Mouse (Mus musculus) adrenal gland (tissue): ENCODE data around the gene Sat2.
"Not testable (repeated sequence)": the region's sequence is repeated elsewhere in the genome, so short reads cannot be mapped to it uniquely, and the experiment has no call there.

Experiments used
- intact Hi-C: fragments of 180-260 bp; cut with DNase I; formaldehyde crosslinking; loops from one replicate; pipeline ENCODE4 v1.15.1; 2025

Sat2 gene

DNA sequence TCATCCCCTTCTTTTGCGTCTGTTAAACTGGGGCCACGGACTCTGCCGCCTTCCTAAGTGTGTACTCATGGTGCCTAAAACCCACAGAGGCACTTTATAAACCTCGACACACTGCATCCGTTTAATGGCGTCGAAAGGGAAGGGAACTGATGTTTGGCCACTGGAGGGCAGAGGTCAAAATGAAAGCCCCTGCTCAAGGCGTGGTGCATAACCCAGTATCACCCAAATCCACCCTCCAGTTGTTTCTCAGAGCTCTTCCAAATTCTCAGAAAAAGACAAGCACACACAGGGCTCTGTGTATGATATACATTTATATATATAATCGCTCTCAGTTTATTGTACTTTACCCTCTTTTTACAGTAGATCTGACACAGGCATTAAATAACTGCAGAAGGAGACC lies 22.4 kb upstream of the Sat2 start:
- intact Hi-C loops, result no loop called here

DNA sequence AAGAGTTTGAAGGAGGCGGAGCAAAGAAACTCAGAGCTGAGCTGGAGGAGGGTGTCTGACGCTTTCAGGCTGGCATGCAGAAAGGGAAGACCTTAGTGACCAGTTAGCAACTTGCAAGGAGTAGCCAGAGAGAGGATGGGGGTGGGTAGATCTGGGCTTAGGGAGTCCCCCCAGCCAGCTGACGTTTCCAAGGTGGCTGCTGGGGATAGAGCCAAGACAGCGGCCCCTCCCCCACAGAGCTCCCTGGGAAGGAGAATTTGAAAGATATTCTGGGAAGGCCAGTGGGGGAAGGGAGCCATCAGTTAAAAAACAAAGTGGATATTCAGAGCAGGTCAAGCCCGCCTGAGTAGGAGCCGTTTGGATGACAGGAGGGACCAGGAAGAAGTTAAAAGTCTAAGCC lies 21.7 kb upstream of the Sat2 start:
- intact Hi-C loops, result no loop called here

DNA sequence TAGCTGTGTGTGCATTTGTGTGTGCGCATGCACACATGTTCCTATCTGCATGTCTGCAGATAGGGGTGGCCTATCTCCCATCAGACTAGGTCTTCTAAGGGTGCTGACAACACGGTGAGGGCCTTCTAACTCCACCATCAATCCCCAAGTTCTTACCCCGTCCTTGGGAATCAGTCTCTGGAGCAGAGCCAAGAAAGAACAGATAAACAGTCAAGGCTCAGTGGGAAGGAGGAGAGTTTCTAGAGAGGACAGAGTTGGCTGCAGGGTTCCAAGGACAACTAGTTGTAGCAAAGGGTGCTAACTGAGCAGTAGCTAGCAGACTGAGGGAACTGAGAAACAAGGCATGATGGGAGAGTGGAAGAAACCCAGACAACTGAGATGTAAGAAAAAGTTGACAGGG lies 20.1 kb upstream of the Sat2 start:
- intact Hi-C loops, result no loop called here

DNA sequence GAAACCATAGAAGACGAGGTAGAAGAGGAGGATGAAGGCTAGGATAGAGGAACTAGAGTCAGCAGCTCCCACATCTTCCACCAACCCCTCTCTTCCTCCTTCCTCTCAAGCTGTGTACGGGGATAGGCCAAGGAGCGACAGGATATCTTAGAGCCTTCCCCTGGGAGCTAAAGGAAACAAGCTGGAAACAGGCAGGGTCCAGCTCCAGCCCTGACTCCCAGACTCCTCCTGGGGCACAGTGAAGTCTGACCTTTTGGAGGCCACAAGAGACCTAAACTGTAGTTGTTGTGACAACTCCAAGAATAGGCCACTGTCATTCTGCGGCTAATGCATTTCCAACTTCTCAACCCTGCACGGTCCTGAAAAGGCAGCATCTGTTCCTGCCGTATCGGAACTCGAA lies 18.3 kb upstream of the Sat2 start:
- intact Hi-C loops, result no loop called here

DNA sequence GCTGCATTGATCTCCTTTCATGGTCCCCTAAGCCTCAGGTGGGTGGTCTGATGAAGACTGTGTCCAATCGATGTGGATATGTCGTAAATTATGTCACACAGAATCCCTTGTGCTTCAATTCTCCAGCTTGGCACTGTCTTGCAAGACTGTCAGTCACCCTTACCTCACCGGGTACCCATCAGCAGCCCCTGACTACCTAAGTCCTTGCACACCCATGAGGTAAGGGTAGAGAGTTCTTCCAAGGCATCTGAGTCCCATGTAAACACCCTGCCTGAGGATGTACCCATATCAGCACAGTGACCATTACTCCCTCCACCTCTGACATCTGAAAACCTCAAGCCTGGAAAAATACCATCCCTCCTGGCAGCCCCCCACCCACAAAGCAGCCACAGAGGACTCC lies 17.5 kb upstream of the Sat2 start:
- intact Hi-C loops, result no loop called here

DNA sequence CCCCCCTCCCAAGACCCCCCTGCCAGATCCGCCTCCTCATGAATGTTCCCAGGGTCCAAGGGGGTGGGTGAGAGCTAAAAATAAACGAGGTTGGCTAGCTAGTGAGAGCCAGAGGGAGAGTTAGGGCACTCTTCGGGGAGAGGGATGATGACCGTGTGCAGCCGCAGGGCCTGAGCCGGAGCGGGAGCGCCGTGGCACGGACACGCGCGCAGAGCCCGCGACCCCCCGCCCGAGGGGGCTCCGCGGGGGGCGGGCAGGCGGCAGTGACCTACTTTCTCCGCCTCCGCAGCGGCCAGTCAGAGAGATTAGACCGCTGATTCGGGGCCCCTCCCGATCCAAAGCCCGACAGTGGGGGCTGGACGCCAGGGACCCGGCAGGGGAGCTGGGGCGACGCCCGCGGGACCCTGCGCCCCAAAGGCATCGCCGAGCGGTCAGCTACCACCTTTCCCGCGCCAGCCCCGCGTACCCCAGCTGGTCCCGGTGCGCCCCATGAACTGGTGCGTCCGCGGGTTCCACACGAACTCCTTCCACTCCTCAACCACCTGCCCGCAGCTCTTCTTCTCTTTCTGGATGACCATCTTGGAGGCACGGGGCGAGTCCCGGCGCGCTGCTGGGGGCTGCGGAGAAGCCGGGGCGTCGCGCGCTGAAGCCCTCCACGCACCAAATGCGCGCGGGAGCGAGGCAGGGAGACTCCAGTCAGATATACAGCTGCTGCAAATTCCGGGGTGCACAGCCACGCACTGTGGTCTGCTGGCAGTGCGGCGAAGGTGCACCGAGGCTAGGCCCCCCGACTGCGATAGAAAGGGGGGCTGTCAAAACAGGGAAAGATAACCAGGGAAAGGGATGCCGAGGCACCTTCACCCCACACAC lies 16.8 kb upstream of the Sat2 start:
- intact Hi-C loops, result no loop called here

DNA sequence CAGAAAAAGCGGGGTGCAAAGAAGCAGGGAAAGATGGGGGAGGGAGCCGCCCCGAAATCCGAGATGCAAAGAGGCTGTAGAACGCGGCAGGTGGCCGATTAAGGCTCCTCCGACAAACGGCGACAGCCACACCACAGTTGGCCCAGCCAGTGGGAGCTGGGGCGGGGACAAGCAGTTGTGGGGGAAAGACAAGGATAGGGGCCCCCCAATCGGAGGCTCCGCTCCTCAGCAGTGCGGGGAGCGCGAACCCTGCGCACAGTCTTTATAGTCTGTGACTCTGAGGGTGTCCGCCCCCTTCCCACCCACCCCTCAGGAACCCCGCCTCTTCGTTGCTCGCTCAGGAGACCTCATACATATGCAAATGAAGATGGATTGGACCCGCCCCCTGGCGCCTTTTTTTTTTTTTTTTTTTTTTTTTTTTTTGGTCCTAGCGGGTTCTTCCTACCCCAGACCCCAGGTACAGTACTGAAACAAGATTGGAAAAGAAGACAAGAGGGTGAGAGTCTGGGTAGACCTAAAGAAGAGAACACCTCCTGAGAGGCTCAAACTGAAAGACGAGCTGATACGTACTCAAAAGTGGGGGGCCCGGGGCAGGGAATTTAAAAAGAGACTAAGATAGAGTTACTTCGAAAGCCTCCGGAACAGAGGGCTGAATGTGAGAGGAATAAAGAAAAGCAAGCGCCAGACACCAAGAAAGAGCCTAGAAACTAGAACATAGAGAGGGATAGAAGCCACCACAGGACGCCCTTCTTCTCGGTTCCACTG lies 15.9 kb upstream of the Sat2 start, which contains the start of gene Atp1b2:
Atp1b2 (minus strand) TSS at position 217 of the 765 bp plus-strand sequence.
- intact Hi-C loops, result no loop called here

DNA sequence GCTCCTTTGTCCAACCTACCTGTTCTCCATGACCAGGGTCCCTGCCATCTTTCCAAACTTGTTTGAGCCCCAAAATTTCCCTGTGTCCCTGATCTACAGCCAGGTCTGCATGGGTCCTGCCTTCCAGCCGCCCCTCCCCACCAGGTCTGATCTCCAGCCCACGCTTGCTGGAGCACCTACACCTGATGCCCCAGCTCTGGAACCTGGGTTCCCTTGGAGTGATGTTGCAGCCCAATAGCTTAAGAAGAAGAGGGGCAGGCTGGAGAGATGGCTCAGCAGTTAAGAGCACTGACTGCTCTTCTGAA lies 15.4 kb upstream of the Sat2 start:
- intact Hi-C loops, result no loop called here

DNA sequence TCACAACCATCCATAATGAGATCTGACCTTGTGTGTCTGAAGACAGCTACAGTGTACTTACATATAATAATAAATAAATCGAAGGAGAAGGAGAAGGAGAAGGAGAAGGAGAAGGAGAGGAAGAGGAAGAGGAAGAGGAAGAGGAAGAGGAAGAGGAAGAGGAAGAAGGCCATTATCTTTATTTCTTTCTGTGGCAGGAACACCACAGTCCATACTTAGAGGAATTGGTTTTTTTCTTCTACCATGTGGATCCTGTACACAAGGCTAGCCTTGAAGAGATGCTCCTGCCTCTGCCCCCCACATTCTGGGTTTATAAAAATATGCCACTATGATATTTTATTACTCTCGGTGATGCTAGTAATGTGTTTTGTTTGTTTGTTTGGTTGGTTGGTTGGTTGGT lies 15.0 kb upstream of the Sat2 start:
- intact Hi-C loops, result no loop called here

DNA sequence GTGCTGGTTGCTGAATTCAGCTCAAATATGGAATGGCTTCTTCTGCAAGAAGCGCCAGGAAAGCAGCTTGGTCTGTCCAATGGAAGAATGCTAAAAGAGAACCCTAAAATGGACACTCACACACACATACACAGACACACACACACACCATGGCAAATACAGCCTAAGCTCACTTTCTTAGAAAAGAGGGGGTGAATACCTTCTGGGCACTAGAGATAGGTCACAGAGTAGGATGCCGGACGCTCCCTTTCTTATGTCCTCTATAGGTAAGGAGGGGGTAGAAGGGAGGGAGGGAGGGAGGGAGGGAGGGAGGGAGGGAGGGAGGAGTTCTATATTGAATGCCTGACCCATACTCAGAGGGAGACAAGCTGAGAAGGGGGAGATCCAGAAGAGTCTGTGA lies 13.3 kb upstream of the Sat2 start:
- intact Hi-C loops, result no loop called here

DNA sequence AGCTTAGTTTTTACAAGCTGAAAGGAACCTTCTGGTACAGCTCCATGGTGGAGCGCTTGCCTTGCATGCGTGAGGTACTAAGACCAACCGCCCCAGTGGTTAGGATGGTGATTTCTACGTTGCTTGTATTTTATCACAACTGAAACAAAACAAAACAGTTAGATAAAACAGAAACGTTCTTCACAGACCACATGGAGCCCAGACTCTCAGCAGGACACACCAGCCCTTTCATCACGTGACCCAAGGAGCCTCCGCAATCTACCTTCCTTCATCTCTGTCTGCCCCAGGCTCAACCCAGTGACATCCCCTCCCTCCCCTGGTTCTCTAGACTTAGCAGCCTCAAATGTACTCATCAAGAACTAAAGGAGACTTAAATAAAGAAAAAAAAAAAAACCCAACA lies 12.4 kb upstream of the Sat2 start:
- intact Hi-C loops, result no loop called here

DNA sequence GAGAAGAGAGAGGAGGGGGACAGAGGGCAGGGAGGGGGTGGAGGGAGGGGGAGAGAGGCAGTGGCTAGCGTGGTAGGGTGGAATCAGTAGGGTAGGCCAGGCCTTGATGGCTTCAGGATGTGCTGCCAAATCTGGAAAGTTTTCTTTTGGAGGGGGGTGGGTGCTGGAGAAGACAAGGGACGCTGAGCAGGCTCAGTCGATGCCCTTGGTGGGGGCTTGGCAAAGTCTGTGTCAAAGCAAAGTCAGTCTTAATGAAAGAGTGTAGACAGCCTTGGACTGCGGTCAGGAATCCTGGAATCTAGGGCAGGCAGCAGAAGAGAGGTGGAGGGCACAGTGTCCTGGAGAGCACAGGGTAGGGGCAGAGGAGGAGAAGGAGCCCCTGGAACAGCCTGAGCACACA lies 10.9 kb upstream of the Sat2 start:
- intact Hi-C loops, result loop anchor here (1.0 to 5.0 kb wide), 3 partner anchors 32 to 84 kb away; partner anchors contain the start of gene Dnah2

DNA sequence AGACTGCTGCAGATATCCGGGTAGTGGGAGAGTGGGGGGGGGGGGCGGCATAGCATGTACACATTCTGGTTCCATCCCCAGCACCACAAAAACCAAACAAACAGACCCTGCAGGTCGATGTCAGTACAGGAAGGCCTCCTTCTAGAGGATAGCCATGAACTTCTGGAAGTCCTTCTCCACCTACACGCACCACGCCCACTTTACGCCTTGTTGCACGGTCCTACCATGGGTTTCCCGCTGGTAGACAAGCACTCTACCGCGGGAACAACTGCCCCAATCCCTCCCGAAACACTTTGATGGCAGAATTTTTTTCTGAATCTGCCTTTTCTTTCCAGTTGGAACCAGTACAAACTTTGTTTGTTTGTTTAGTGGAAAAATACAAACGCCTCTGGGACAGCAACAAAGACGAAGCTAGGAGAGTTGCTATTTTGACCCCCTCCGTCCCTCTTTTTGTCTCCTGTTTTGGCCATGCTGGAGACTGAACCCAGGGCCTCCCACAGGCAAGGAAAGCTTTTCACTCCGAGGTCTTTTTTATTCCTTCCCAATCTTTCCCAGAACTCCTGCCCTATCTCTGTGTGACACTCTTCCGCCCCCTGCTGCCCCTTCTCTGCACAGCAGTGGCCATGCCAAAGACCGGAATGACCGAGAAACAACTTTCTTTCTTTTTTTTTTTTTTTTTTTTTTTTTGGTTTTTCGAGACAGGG lies 8.1 kb upstream of the Sat2 start:
- intact Hi-C loops, result loop anchor here (1.0 to 5.0 kb wide), 3 partner anchors 33 to 86 kb away; partner anchors contain the start of genes Dnah2, Trp53 and Wrap53

DNA sequence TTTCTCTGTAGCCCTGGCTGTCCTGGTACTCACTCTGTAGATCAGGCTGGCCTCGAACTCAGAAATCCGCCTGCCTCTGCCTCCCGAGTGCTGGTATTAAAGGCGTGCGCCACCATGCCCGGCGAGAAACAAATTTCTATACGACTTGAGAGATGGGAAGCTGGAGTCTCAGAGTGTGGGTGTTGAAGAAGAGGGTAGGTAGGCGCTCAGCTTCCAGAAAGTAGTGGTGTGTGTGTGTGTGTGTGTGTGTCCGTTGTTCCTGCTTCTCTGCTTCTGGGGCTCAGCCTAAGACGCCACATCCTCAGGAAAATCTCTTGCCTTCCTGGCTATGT lies 7.6 kb upstream of the Sat2 start:
- intact Hi-C loops, result loop anchor here (1.0 to 5.0 kb wide), 3 partner anchors 34 to 87 kb away; partner anchors contain the start of genes Dnah2, Trp53 and Wrap53

DNA sequence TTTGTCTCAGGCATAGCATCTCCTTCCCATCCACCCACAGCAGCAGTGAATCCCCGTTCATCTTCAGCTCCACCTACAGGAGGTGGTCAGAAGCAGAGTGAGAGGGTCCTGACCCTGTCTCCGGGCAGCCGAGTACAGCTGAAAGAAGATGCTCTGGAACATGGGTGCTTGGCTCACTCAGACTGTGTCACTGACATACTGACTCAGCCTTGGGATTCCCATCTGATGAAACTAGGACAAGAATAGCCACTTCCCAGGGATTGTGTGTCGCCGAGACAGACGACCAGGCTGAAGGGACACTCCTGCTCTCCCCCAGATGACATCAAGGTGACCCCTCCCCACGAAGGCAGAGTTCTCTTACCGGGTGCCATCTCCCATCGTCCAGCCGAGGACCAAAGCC lies 5.0 kb upstream of the Sat2 start:
- intact Hi-C loops, result no loop called here

DNA sequence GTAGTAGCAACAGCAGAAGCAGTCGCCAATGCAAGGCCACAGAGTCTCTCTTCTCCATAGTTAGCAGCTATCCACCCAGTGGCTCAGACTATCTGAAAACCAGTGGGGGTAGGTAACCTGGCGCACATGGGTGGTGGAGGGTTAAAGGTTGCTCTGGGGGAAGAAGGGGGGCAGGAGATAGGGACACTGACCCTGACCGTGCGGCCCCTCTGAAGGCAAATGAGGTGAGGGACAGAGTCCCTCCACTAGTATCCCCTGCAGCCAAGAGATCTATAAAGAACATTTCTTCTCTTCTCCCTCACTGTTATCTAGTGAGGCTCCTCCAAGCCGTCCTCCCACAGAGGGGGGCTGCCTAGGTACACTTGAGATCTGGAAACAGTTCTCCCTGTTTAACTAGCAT lies 4.0 kb upstream of the Sat2 start, which contains the start of gene Shbg:
Shbg (minus strand) TSS at position 101 of the 400 bp plus-strand sequence.
- intact Hi-C loops, result no loop called here

DNA sequence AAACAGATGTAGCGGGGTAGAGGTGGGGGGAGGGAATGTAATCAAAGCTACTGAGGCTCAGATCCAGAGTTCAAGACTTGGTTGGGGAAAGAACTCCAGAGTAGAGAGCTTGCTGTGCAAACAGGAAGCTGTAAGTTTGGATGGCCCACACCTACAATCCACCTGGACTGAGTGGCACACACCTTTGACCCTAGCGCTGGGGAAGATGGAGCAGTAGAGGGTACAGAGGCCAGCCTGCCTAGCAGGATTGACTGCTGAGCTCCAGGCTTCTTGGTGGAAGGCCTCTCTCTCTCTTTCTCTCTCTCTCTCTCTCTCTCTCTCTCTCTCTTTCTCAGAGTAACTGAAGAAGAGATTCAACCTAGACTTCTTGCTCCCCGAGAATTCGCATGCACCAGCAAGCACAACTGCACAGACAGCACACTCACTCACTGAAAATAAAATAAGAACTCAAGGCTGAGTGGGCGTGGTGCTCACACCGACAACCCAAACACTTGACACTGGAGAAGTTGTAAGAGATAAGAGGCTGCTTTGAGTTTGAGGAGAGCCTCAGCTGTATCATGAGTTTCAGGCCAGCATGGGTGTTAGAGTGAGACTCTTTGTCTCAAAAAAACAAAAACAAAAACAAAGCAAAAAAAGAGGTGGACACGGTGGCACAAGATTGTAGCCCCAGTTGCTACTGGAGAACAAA lies 1.3 kb upstream of the Sat2 start:
- intact Hi-C loops, result no loop called here

DNA sequence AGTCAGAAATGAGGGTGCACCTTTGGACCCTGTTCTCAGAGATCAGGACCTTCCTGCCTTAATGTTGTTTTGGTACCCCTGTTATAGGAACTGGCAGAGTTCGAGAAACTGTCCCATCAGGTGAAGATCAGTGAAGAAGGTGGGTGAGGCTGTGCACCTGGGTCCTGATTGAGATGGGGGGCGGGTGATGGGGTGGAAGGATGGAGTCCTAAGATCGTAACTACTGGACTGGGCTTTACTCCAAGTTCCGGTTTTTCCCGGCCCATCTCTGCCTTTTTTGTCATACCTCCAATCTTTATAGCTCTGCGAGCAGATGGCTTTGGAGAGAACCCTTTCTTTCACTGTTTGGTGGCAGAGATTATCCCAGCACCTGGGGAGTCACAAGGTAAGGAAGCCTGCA lies 582 bp downstream of the Sat2 start:
- intact Hi-C loops, result no loop called here

DNA sequence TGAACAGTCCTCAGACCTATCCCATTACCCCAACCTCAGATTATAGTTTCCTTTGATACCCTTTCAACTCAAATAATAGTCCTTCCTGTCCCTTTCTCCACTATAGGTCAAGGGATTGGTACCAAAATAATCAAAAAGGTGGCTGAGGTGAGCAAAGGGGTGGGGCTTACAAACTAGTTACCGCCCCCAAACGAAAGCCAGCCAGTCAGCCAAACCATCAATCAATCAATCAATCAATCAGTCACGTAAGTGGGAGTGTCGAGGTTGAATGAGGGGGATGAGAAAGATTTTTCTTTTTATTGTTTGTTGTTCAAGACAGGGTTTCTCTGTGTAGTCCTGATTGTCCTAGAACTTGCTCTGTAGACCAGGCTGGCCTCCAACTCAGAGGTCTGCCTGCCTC lies 1.2 kb downstream of the Sat2 start:
- intact Hi-C loops, result no loop called here

DNA sequence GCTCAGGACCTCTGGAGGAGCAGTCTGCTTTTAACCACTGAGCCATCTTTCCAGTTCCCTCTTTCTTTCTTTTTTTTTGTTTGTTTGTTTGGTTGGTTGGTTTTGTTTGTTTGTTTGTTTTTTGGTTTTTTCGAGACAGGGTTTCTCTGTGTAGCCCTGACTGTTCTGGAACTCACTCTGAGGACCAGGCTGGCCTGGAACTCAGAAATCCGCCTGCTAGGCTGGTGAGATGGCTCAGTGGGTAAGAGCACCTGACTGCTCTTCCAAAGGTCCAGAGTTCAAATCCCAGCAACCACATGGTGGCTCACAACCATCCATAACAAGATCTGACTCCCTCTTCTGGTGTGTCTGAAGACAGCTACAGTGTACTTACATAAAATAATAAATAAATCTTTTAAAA lies 2.5 kb downstream of the Sat2 start:
- intact Hi-C loops, result not testable (repeated sequence)

DNA sequence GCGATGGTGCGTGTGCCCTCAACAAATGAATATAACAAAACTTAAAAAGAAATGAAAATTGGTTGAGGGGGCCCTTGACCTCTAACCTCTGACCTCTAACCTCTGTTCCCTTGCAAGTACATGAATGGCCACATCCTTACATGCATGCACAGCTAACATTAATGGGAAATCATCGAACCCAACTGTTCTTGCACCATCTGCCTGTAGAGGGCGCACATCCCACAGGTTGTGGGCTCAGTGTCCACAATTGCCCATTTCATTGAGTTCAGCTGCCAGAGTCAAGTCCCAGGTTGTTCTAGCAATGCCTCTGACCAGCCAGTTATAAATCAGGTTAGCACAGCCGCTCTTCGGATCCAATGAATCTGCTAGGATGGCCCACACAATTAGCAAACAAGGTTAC lies 6.5 kb downstream of the Sat2 start:
- intact Hi-C loops, result loop anchor here (5.0 kb wide), 1 partner anchor 34 kb away; the partner anchor contains the start of gene Mpdu1
